Mouse (Mus musculus) lung, postnatal 0 days (tissue): ENCODE data around the gene Bcl9.

Source experiments
- CTCF ChIP-seq: IDR thresholded peaks from 2 replicates; pipeline ENCODE4 v1.5.1; 2016; ENCODE audit warnings: antibody characterized with exemption, mild to moderate bottlenecking
- EP300 ChIP-seq: IDR thresholded peaks from 2 replicates; pipeline ENCODE4 v1.6.1; 2016; ENCODE audit warnings: antibody characterized with exemption, mild to moderate bottlenecking, control low read depth

GRCm38 (mm10) chr3:97255706-97256339, 41.9 kb downstream of the Bcl9 start:
- no peak for TF ChIP-seq CTCF
- TF ChIP-seq EP300, result no peak
